Mouse (Mus musculus) liver, embryonic 14.5 days (tissue): Measurements from ENCODE around the gene Rplp2. TPM values are rescaled to one million over a fixed set of nuclear protein-coding genes. Genes with fewer than 3 reads are reported as not detected.

Experiments
- ATAC-seq: fragments of 200-750 bp; cut with Nextera tagmentation; 2 replicates; pipeline ENCODE4 v1.8.0; 2017; ENCODE audit warnings: moderate number of reproducible peaks, mild to moderate bottlenecking, moderate library complexity; ENCODE audit not compliant: insufficient read depth
- DNase-seq, 3 experiments: peaks; one replicate each; pipeline ENCODE4 v3.0.0-alpha.2; 2012 to 2013; ENCODE audit warnings: low read depth in 3 of 3, low spot score in 3 of 3
- H3K27ac ChIP-seq: fragments of 300-500 bp; sonication (generic); 2 replicates; pipeline ENCODE4 v1.5.1; 2014; ENCODE audit warnings: moderate library complexity, mild to moderate bottlenecking, control low read depth, inconsistent platforms
- H3K27me3 ChIP-seq: fragments of 300-500 bp; sonication (generic); 2 replicates; pipeline ENCODE4 v1.6.1; 2014; ENCODE audit warnings: mild to moderate bottlenecking, low read length, moderate library complexity; ENCODE audit not compliant: control insufficient read depth, insufficient read depth
- H3K36me3 ChIP-seq: fragments of 300-500 bp; sonication (generic); replicated peaks from 2 replicates; pipeline ENCODE4 v1.6.1; 2014; ENCODE audit warnings: low read depth; ENCODE audit not compliant: control insufficient read depth, insufficient read depth
- H3K4me1 ChIP-seq, 2 experiments: fragments of 200-500 bp in 1 of 2; fragments of 300-500 bp in 1 of 2; sonication (generic) in 1 of 2; replicated peaks; 2 replicates each; pipeline ENCODE4 v1.6.1; 2012 to 2014; ENCODE audit warnings: antibody characterized with exemption in 1 of 2, inconsistent platforms in 1 of 2, low read length in 1 of 2; ENCODE audit not compliant: control insufficient read depth in 2 of 2, insufficient read depth in 2 of 2
- H3K4me2 ChIP-seq: fragments of 300-500 bp; sonication (generic); 2 replicates; pipeline ENCODE4 v1.6.1; 2014; ENCODE audit warnings: low read depth, mild to moderate bottlenecking, control low read depth, moderate library complexity
- H3K4me3 ChIP-seq, 2 experiments: fragments of 200-500 bp in 1 of 2; fragments of 300-500 bp in 1 of 2; sonication (generic) in 1 of 2; 2 replicates each; pipeline ENCODE4 v1.5.1; 2012 to 2014; ENCODE audit warnings: low read depth in 2 of 2, low read length in 2 of 2, mild to moderate bottlenecking in 2 of 2, control low read depth in 1 of 2, inconsistent platforms in 1 of 2, moderate library complexity in 1 of 2; ENCODE audit not compliant: insufficient read depth in 1 of 2
- H3K9ac ChIP-seq: fragments of 300-500 bp; sonication (generic); replicated peaks from 2 replicates; pipeline ENCODE4 v1.6.1; 2014; ENCODE audit warnings: mild to moderate bottlenecking, control low read depth, moderate library complexity
- H3K9me3 ChIP-seq: fragments of 300-500 bp; sonication (generic); 2 replicates; pipeline ENCODE4 v1.6.1; 2016; ENCODE audit warnings: low read length, mixed read lengths; ENCODE audit not compliant: control insufficient read depth
- CTCF ChIP-seq: IDR thresholded peaks from 2 replicates; pipeline ENCODE4 v1.5.1; 2016; ENCODE audit warnings: antibody characterized with exemption, low read depth, control low read depth
- EP300 ChIP-seq: IDR thresholded peaks from 2 replicates; pipeline ENCODE4 v1.6.1; 2016; ENCODE audit warnings: antibody characterized with exemption, low read depth
- WGBS: fragments of 180-500 bp; shearing (Covaris S2); extraction: QIAGEN DNeasy Blood & Tissue Kit; methylation state at CpG from one replicate; pipeline ENCODE4 v1.1.7; 2014; ENCODE audit not compliant: insufficient replicate concordance; 5-methylcytosine and 5-hydroxymethylcytosine counted together
- polyA plus RNA-seq, 2 experiments: library from polyadenylated mRNA; depleted of rRNA in 1 of 2; stranded (reverse) in 1 of 2; unstranded in 1 of 2; fragments of >200 nt; fragmentation: Nextera tagmentation in 1 of 2; extraction: Ambion mirVana in 1 of 2; gene quantifications; 2 replicates each; pipeline versions ENCODE4 v1.2.1 to v1.2.3; 2012 to 2014

The Rplp2 gene
- polyA plus RNA-seq, 2 experiments, result 661 to 942 TPM

DNA sequence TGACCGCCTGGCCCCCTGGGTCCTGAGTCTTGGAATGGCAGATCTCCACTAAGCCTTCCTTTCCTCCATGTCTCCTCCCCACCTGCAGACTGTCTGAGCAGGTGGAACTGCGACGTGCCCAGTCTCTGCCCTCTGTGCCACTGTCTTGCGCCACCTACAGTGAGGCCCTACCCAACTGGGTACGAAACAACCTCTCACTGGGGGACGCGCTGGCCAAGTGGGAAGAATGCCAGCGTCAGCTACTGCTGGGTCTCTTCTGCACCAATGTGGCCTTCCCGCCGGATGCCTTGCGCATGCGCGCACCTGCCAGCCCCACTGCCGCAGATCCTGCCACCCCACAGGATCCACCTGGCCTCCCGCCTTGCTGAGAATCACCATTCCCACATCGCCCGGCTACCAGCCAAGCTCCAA lies 12.1 kb downstream of the Rplp2 start:
- 88% methylated on average over 17 of the region's 17 CpGs for WGBS
- Histone ChIP-seq H3K36me3 (no peaks in the 10 kb centered on the region), H3K4me3 (no peak overlapping the region), H3K9me3 (no peaks in the 10 kb centered on the region), H3K4me1 (peaks cover 7 to 12% of the 10 kb centered on the region in 2 experiments), H3K4me2 (no peak overlapping the region), H3K27ac (no peak overlapping the region), H3K9ac (no peak overlapping the region), H3K27me3 (peaks cover 42% of the 10 kb centered on the region)
- ATAC-seq, result no peak
- DNase-seq, result no peak
- TF ChIP-seq CTCF, result no peak
- no peak for TF ChIP-seq EP300

GRCm38 (mm10) chr7:141460001-141460390 lies 12.8 kb downstream of the Rplp2 start:
- no peak overlapping the region for H3K4me2 ChIP-seq
- peaks cover 4 to 7% of the 10 kb centered on the region in 2 experiments for H3K4me1 ChIP-seq
- H3K27ac ChIP-seq, result no peak overlapping the region
- no peaks in the 10 kb centered on the region for H3K9me3 ChIP-seq
- 63% methylated on average over 5 of the region's 5 CpGs for WGBS
- ATAC-seq (no peak), DNase-seq (no peak)
- H3K4me3 ChIP-seq, result no peak overlapping the region
- H3K27me3 ChIP-seq, result peaks cover 49% of the 10 kb centered on the region
- no peak overlapping the region for H3K9ac ChIP-seq
- TF ChIP-seq EP300, result no peak
- TF ChIP-seq CTCF, result no peak
- no peaks in the 10 kb centered on the region for H3K36me3 ChIP-seq

DNA sequence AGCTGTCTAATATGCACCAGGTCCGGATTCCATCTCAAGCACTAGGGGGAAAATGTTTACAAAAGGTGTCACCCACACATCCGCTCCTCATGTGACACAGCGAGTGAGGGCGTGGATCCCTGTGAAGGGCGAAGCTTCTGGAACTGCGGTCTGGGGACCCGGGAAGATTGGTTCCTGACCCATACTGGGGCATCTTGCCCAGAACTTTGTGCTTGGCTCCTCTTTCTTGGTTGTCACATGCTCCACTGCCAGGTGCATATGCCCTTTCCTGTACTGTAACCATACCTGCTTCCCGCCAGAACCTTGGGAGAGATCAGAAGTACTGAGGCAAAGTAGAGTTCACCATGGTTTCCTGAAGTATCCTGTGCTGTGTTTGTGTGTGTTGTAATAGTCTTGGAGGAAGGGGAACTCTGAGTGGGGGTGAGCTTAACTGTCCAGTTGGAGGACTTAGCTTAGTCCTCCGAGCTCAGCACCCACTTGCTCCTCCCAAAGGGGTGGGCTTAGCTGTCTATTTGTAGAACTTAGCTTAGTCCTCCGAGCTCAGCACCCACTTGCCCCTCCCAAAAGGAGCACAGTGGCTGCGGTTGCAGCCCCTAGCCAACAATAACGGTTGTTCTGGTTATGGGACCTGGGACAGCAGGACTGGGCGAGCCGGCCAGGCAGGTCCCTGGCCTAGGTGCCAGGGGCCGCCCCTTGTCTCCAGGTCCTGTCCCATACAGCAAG lies 13.4 kb downstream of the Rplp2 start, which contains the start of gene Cracr2b:
Gene Cracr2b (plus strand): TSS at position 704 of the 723 bp plus-strand sequence.
- Histone ChIP-seq H3K4me2 (peak within 1 kb of the TSS; percentile 55), H3K4me3 (peak within 1 kb of the TSS; percentile 13 to 52; a peak in 3 of 4 replicates), H3K9me3 (no peaks in the 10 kb centered on the region), H3K9ac (peak within 1 kb of the TSS; percentile 21; the same call in 1 of the 2 replicates), H3K27me3 (peaks cover 54% of the 10 kb centered on the region), H3K36me3 (no peaks in the 10 kb centered on the region), H3K4me1 (peaks cover 4 to 7% of the 10 kb centered on the region in 2 experiments), H3K27ac (no peak within 1 kb of the TSS)
- TF ChIP-seq CTCF (no peak), EP300 (no peak)
- DNase-seq, result no peak
- no peak for ATAC-seq
- WGBS, result 57% methylated on average over 15 of the region's 15 CpGs

- Histone ChIP-seq H3K27me3 (peaks cover 63% of the 10 kb centered on the region), H3K9ac (peak overlapping the region; percentile 21; the same call in 1 of the 2 replicates), H3K4me1 (peaks cover 3% of the 10 kb centered on the region in 2 experiments), H3K4me3 (peak overlapping the region; percentile 13 to 52; a peak in 3 of 4 replicates), H3K4me2 (peak overlapping the region; percentile 55), H3K36me3 (no peaks in the 10 kb centered on the region), H3K27ac (no peak overlapping the region), H3K9me3 (no peaks in the 10 kb centered on the region)
- ATAC-seq, result no peak
- TF ChIP-seq CTCF (peak; percentile 20; the same call in 1 of the 2 replicates), EP300 (no peak)
- no peak for DNase-seq
- 3% methylated on average over 59 of the region's 59 CpGs for WGBS
Measured at GRCm38 (mm10) chr7:141461521-141462332, 14.6 kb downstream of the Rplp2 start.
